Mouse (Mus musculus) erythroblast, embryonic 14.5 days (primary cell): ENCODE data around the gene Cdhr5. TPM values are rescaled to one million over a fixed set of nuclear protein-coding genes. Genes with fewer than 3 reads are reported as not detected.
A peak's percentile ranks its signal among the peaks of the same experiment; 100 is the strongest.
"Not testable (repeated sequence)": the region's sequence is repeated elsewhere in the genome, so short reads cannot be mapped to it uniquely, and the experiment has no call there.

Source experiments
- H3K27me3 ChIP-seq: 2 replicates; pipeline ENCODE4 v1.6.1; 2012; ENCODE audit warnings: inconsistent platforms; ENCODE audit not compliant: control insufficient read depth
- H3K36me3 ChIP-seq: 2 replicates; pipeline ENCODE4 v1.6.1; 2012; ENCODE audit warnings: mild to moderate bottlenecking, inconsistent platforms; ENCODE audit not compliant: control insufficient read depth
- H3K4me1 ChIP-seq: 2 replicates; pipeline ENCODE4 v1.6.1; 2012; ENCODE audit warnings: inconsistent platforms; ENCODE audit not compliant: control insufficient read depth
- H3K4me3 ChIP-seq: replicated peaks from 2 replicates; pipeline ENCODE3; 2012; ENCODE audit warnings: moderate library complexity, mild to moderate bottlenecking, inconsistent platforms
- H3K9me3 ChIP-seq: 2 replicates; pipeline ENCODE4 v1.6.1; 2012; ENCODE audit warnings: low read length, inconsistent platforms, mixed read lengths; ENCODE audit not compliant: control insufficient read depth
- GATA1 ChIP-seq: IDR thresholded peaks from 2 replicates; pipeline ENCODE4 v1.6.1; 2012; ENCODE audit warnings: low read length, inconsistent platforms, mixed read lengths
- TAL1 ChIP-seq: IDR thresholded peaks from 3 replicates; pipeline ENCODE4 v1.6.1; 2012; ENCODE audit warnings: low read length, inconsistent platforms, mixed read lengths
- polyA plus RNA-seq: library from polyadenylated mRNA; stranded (reverse); fragments of >175 nt; gene quantifications from 2 replicates; pipeline ENCODE4 v1.2.3, GENCODE M21; 2012

Cdhr5 gene
- polyA plus RNA-seq, 1 experiment = not detected

DNA sequence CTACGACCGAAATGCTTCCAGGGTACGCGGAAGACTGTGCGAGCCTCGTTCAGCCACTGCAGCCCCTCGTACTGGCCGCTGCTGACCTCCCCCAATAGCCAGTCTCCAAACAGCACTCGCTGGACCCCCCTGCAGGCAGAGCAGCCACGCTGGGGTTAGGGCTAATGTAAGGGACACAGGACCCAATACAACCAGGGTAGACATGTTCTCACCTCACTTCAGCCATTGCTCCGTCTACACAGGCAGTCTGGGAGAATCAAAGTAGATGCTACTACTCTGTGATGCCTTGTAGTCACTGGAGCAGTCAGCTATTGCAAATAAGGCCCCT is 11.2 kb downstream of the Cdhr5 start:
- H3K36me3 ChIP-seq = peaks cover 45% of the 10 kb centered on the region
- H3K4me1 ChIP-seq = peaks cover 41% of the 10 kb centered on the region
- no peaks in the 10 kb centered on the region for H3K9me3 ChIP-seq
- H3K27me3 ChIP-seq = peaks cover 26% of the 10 kb centered on the region
- no peak for TF ChIP-seq GATA1
- no peak for TF ChIP-seq TAL1
- peak overlapping the region; percentile 82 for H3K4me3 ChIP-seq

DNA sequence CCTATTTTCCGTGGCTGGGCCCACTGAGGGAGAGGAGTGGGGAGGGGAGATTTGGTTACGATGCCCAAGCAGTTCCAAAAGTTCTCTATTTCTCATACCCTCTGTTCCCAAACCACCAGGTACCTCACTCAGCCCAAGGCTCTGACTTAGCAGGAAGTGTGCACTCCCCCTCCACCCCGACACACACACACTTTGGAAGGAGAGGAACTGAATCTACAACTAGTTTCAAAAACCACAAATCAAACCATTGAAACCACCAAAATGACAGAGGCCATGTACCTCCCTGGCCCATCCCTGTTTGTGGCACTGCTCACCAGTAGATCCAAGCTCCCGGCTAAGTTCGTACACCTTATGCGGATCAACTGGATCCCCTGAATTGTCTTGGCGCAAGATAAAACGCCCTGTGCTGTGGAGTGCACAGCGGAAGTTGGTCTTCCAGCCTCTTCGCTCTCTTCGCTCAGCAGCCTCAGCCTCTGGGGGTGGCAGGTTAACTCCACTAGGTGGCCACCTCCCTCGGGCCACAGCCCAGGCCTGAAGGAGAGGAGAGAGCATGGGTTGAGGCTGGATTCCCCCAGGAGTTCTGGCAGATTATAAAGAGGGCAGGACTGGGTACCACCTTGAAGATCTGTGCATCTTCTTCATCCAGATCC is 11.7 kb downstream of the Cdhr5 start:
- peak overlapping the region; percentile 82 for H3K4me3 ChIP-seq
- H3K36me3 ChIP-seq = peaks cover 50% of the 10 kb centered on the region
- H3K9me3 ChIP-seq = no peaks in the 10 kb centered on the region
- H3K4me1 ChIP-seq = peaks cover 41% of the 10 kb centered on the region
- H3K27me3 ChIP-seq = peaks cover 22% of the 10 kb centered on the region
- no peak for TF ChIP-seq GATA1
- TF ChIP-seq TAL1 = no peak

DNA sequence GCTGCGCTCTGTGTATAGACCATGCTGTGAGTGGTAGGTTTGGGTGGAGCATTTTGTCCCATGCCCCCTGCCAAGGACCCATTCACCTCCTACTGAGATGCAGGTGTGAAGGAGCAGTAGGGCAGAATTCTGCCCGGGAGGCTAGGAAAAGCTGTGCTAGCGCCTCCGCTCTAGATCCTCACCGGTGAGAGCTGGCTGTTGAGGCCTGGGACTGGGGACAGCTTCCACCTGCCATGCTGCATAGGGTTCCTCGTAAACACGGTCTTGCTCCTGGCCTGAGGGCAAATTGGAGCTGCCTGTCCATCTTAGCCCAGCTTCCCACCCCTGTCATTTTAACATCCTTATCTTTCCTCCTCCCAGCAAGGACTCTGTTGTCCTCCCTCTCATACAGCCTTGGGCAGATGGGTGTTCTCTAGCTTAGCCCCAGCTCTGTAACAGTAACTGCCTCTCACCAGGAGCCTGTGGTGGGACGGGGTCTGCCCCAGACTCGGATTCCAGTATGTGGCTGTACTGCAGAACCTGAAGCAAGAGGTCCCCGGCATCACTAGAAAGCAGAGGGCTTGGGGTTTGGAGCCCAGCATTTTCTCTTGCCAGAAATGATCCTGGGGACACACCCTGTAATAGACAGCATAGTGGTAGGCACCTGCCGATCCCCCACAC is 12.4 kb downstream of the Cdhr5 start:
- TF ChIP-seq TAL1 = no peak
- TF ChIP-seq GATA1 = no peak

DNA sequence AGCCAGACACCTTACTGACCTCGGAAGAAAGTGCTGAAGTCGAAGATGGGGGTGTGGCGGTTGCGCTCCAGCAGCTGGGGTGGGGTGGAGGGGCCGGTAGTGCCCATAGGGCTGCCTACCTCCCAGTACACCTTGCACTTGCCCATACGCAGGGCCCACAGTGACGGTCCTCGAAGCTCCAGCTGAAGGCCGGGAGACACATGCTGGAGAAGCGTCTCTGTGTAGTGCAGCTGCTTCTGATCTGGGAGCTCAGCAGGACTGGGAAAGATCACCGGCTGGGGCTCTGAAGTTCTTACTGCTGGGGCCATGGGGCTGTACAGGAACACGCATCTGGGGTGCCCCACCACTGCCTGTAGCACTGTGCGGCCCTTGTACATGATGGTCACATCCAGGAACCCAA is 12.9 kb downstream of the Cdhr5 start:
- no peaks in the 10 kb centered on the region for H3K9me3 ChIP-seq
- H3K27me3 ChIP-seq = peaks cover 10% of the 10 kb centered on the region
- H3K4me3 ChIP-seq = no peak overlapping the region
- H3K4me1 ChIP-seq = peaks cover 33% of the 10 kb centered on the region
- peaks cover 63% of the 10 kb centered on the region for H3K36me3 ChIP-seq
- TF ChIP-seq TAL1 (no peak), GATA1 (no peak)

More for the DNA sequence above, 12.4 kb downstream of the Cdhr5 start:
- peaks cover 15% of the 10 kb centered on the region for H3K27me3 ChIP-seq
- peaks cover 39% of the 10 kb centered on the region for H3K4me1 ChIP-seq
- no peak overlapping the region for H3K4me3 ChIP-seq
- no peaks in the 10 kb centered on the region for H3K9me3 ChIP-seq
- H3K36me3 ChIP-seq = peaks cover 57% of the 10 kb centered on the region

DNA sequence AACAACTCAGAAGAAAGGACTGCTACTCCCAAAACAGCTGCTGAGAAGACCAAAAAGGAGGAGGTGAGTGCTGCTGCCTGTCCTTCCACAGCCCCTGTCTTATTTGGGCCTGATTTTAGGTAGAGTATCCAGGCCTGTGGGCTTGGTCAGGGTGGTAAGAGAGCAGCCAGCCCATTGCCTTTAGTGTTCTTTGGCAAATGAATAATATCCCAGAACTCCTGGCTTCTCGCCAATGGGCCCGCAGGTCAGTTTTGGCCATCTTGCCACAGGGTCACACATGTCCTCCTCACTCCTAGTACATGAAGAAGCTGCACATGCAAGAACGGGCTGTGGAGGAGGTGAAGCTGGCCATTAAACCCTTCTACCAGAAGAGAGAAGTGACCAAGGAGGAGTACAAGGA is 15.1 kb downstream of the Cdhr5 start:
- Histone ChIP-seq H3K9me3 (no peaks in the 10 kb centered on the region), H3K27me3 (no peaks in the 10 kb centered on the region), H3K4me3 (no peak overlapping the region), H3K4me1 (peaks cover 29% of the 10 kb centered on the region), H3K36me3 (peaks cover 84% of the 10 kb centered on the region)
- TF ChIP-seq GATA1 (no peak), TAL1 (no peak)

DNA sequence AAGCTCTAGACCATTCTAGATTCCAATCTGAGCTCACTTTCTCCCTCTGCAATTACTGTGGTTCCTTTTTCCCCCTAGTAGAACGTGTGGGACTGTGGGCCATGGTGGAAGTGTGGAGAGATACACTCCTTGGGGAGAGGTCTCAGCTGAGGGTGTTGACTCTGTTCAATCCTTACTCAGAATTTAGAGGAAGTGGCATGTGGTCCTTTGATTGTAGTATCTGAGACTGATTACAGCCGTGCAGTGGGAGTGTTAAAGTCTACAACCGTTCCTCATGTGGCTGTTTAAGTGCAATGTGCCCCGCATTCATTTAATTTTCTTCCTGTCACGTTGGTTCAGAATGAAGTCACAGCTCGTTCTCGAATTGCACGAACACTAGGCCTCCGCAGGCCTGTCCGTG is 20.4 kb downstream of the Cdhr5 start:
- H3K4me3 ChIP-seq = no peak overlapping the region
- H3K4me1 ChIP-seq = no peaks in the 10 kb centered on the region; the same call in 1 of the 2 replicates
- H3K27me3 ChIP-seq = no peaks in the 10 kb centered on the region
- no peak for TF ChIP-seq TAL1
- TF ChIP-seq GATA1 = no peak
- peaks cover 96% of the 10 kb centered on the region for H3K36me3 ChIP-seq
- H3K9me3 ChIP-seq = no peaks in the 10 kb centered on the region

DNA sequence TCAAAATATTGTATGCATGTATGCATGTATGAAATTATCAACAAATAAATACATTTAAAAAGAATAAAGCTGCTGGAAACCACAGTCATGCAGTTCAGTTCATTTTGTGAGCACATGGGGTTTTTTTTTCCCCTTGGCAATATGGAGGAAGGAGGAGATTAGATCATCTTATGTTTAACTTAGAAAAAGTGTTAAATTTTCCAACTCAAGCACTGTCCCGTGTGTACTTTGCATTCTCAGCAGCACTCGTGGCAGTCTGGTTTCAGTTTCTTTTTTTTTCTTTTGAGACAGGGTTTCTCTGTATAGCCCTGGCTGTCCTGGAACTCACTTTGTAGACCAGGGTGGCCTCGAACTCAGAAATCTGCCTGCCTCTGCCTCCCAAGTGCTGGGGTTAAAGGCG is 26.1 kb downstream of the Cdhr5 start:
- H3K9me3 ChIP-seq, H3K27me3 ChIP-seq, H3K4me3 ChIP-seq, H3K4me1 ChIP-seq: not testable (repeated sequence)
- peaks cover 98% of the 10 kb centered on the region for H3K36me3 ChIP-seq

DNA sequence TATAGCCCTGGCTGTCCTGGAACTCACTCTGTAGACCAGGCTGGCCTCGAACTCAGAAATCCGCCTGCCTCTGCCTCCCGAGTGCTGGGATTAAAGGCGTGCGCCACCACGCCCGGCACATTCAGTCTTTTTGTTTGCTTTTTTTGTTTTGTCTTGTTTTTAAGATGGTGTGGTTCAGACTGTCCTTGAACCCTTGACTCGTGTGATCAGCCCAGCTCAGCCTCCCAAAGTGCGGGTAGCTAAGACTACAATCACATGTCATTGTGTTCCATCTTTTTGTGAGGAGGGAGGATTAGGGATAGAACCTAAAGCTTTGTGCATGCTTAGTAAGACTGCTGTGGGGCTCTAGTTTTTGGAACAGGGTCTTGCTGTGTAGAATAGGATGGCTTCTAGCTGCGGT is 45.0 kb downstream of the Cdhr5 start:
- H3K27me3 ChIP-seq = no peaks in the 10 kb centered on the region
- no peak for TF ChIP-seq TAL1
- TF ChIP-seq GATA1 = no peak
- H3K9me3 ChIP-seq = peaks cover 3% of the 10 kb centered on the region; the same call in 1 of the 2 replicates
- peaks cover 72% of the 10 kb centered on the region for H3K36me3 ChIP-seq
- H3K4me3 ChIP-seq = no peak overlapping the region
- peaks cover 44% of the 10 kb centered on the region for H3K4me1 ChIP-seq

DNA sequence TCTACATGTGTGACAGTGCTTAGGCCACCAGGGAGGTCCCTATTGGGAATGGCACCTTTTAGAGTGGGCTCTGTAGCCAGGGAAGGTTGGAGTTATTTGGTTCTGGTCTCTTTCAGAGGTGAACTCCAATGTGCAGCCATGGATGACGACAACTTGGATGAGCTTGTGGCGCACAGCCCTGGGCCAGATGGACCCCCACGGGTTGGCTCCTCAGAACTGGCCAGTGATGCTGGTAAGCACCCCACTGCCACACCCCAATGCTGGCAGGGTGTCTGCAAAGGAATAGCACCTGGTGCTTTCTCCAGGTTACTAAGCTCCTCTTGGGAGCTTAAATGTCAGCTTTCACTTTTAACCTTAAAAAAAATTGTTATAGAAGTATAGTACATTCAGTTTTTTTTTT is 45.5 kb downstream of the Cdhr5 start:
- peaks cover 44% of the 10 kb centered on the region for H3K4me1 ChIP-seq
- TF ChIP-seq TAL1 (no peak), GATA1 (no peak)
- no peak overlapping the region for H3K4me3 ChIP-seq
- H3K27me3 ChIP-seq = no peaks in the 10 kb centered on the region
- H3K36me3 ChIP-seq = peaks cover 69% of the 10 kb centered on the region
- peaks cover 3% of the 10 kb centered on the region; the same call in 1 of the 2 replicates for H3K9me3 ChIP-seq
